Mouse (Mus musculus) limb, embryonic 10.5 days (tissue): ENCODE data around the gene Lrrc42. TPM values are rescaled to one million over a fixed set of nuclear protein-coding genes. Genes with fewer than 3 reads are reported as not detected.

Source experiments
- DNase-seq: peaks from one replicate; pipeline ENCODE4 v3.0.0-alpha.2; 2017; ENCODE audit warnings: low spot score
- H3K27ac ChIP-seq: fragments of 300-500 bp; sonication (generic); 2 replicates; pipeline ENCODE4 v1.5.1; 2016; ENCODE audit warnings: mild to moderate bottlenecking
- H3K27me3 ChIP-seq: fragments of 300-500 bp; sonication (generic); 2 replicates; pipeline ENCODE4 v1.6.1; 2016; ENCODE audit warnings: low read depth, mild to moderate bottlenecking; ENCODE audit not compliant: poor library complexity, severe bottlenecking
- H3K36me3 ChIP-seq: fragments of 300-500 bp; sonication (generic); 2 replicates; pipeline ENCODE4 v1.6.1; 2016; ENCODE audit warnings: mild to moderate bottlenecking, moderate library complexity
- H3K4me1 ChIP-seq: fragments of 300-500 bp; sonication (generic); 2 replicates; pipeline ENCODE4 v1.6.1; 2016
- H3K4me3 ChIP-seq: fragments of 300-500 bp; sonication (generic); 2 replicates; pipeline ENCODE4 v1.5.1; 2016; ENCODE audit warnings: mild to moderate bottlenecking, moderate library complexity
- H3K9me3 ChIP-seq: fragments of 300-500 bp; sonication (generic); replicated peaks from 2 replicates; pipeline ENCODE4 v1.6.1; 2016; ENCODE audit warnings: mild to moderate bottlenecking
- WGBS: fragments of 180-500 bp; shearing (Covaris S2); methylation state at CpG from one replicate; pipeline ENCODE4 v1.1.7; 2016; 5-methylcytosine and 5-hydroxymethylcytosine counted together
- polyA plus RNA-seq: library from polyadenylated mRNA; unstranded; fragments of >200 nt; fragmentation: Nextera tagmentation; extraction: Ambion mirVana; gene quantifications from 2 replicates; pipeline ENCODE4 v1.2.1, GENCODE M21; 2016

Lrrc42 gene
- polyA plus RNA-seq, 1 experiment from 2014 or later: 89.6 TPM

DNA sequence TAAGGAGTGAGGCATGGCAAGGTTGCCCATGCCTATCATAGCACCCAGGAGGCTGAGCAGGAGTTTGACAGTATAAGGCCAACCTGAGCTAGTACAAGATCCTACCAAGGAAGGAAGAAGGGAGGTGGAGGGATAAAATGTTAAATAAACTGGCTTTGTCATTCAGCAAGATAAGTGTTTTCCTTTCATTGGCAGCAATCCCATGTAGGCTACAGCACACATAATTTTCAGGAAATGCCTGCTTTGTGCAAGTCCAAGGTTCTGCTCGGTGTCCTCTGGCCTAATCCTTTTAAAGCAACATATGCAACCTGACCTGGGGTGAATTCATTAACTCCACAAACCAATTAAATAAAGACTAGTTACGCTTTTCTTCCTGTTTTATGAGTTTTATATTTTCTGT is 8.0 kb downstream of the Lrrc42 start:
- 69% methylated on average over 2 of the region's 2 CpGs for WGBS
- Histone ChIP-seq H3K4me1 (peaks cover 26% of the 10 kb centered on the region), H3K9me3 (no peaks in the 10 kb centered on the region), H3K36me3 (peaks cover 65% of the 10 kb centered on the region), H3K4me3 (no peak overlapping the region), H3K27ac (no peak overlapping the region), H3K27me3 (no peaks in the 10 kb centered on the region)
- no peak for DNase-seq

DNA sequence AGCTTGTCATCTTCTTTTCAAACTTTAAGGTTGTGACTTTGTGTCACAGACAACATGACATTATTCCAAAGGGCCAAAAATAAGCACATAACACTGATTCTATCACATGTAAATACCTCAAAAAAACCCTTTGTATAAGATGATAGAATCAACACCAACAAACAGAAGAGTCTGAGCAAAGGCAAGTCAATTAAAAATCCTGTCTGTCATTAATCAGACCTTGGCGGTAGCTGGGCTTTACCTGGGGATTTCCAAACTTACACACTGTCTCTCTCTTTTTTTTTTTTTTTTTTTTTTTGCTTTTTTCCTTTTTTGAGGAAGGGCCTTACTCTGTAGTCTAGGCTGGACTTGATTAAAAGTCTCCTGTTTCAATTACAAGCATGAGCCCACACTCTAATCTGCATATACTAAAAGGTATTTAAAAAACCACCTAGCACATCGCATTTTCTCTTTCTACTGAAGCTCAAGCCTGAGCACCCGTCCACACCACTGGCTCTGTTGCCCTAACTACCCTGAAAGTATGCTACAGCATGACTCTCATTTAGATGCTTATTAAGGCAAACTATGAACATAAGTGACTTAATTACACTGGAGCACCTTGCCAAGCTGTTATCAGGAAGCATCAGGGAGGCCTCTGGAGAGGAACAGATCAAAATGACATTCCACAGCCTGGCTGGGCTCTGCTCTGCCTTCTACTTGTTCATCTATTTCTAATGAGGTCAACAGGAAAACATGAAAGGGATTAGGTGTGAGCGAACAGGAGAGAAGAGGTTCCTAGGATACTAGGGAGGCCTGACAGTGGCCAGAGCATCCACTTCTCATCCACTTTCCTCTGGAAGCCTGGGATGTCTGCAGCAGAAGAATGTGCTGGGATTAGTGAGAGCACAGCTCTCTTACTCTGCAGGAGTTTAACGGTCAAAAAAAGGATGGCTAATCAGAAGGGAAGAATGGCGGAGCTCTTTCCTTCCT is 9.7 kb downstream of the Lrrc42 start:
- WGBS: 80% methylated on average over 6 of the region's 6 CpGs
- no peak overlapping the region for H3K27ac ChIP-seq
- DNase-seq: no peak
- peaks cover 82% of the 10 kb centered on the region for H3K36me3 ChIP-seq
- no peaks in the 10 kb centered on the region for H3K27me3 ChIP-seq
- no peak overlapping the region for H3K4me3 ChIP-seq
- H3K4me1 ChIP-seq: peaks cover 15% of the 10 kb centered on the region; the same call in 1 of the 2 replicates
- H3K9me3 ChIP-seq: no peaks in the 10 kb centered on the region

DNA sequence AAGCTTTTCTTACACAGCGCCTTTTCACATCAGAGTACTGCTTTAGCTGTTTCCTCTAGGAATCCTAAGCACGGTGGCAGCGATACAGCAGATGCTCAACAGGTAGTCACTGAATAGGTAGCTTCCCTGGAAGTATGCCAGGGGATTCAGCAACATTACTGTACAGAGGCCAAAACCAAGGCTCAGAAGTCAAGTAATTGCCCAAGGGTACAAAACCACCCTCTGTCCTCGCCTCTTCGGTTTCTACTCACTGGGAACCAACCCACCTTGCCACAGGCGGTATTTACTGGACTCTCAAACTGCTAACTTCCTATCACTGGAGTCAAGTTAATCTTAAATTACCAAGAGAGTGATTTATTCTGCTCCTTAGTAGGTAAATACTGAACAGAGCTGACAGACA is 13.1 kb downstream of the Lrrc42 start:
- Histone ChIP-seq H3K4me1 (peaks cover 4% of the 10 kb centered on the region; the same call in 1 of the 2 replicates), H3K27me3 (no peaks in the 10 kb centered on the region), H3K9me3 (no peaks in the 10 kb centered on the region), H3K4me3 (no peak overlapping the region), H3K36me3 (peaks cover 98% of the 10 kb centered on the region), H3K27ac (no peak overlapping the region)
- no peak for DNase-seq
- 95% methylated on average over 6 of the region's 6 CpGs for WGBS

DNA sequence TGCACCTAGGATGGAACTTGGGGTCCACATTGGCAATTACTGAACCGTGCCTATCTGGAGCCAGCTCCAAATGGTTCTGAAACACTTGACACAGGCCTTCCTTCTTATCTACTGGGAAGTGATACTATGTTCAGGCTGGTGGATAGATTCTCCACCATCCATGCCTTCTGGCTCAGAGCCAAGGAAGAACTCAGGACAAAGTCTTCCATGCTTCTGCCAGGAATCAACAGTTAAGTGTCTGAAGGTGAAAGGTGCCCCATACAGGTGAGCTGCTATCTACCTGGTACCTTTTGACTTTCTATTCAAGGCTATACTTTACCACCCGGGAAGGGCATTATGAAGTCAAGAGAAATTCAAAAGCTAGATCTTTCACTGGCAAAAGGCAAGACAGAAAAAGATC is 15.1 kb downstream of the Lrrc42 start:
- DNase-seq: no peak
- Histone ChIP-seq H3K36me3 (peaks cover 99% of the 10 kb centered on the region), H3K27ac (no peak overlapping the region), H3K9me3 (no peaks in the 10 kb centered on the region), H3K4me3 (no peak overlapping the region), H3K27me3 (no peaks in the 10 kb centered on the region), H3K4me1 (no peaks in the 10 kb centered on the region)
- WGBS: 93% methylated on average over 2 of the region's 2 CpGs

DNA sequence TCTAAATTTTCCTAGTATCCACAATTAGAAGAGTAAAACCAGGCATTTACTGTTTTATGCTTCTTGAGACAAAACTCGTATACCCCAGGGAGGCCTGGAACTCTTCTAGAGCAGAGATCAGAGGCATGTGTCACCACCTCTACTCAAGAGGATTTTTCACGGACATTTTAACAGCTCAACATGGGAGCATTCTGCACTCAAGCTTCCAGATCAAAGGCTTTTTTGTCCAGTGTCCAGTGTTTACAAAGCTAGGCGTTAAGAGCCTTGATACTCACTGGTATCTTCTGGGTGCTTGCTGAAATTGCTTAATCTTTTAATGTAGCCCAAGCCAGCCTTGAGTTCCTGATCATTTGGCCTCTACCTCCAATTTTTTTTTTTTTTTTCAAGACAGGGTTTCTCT is 21.1 kb downstream of the Lrrc42 start:
- Histone ChIP-seq H3K4me3 (no peak overlapping the region), H3K27ac (no peak overlapping the region), H3K4me1 (no peaks in the 10 kb centered on the region), H3K36me3 (peaks cover 66% of the 10 kb centered on the region), H3K9me3 (no peaks in the 10 kb centered on the region), H3K27me3 (no peaks in the 10 kb centered on the region)
- DNase-seq: no peak
- WGBS: 50% methylated on average over 3 of the region's 3 CpGs

DNA sequence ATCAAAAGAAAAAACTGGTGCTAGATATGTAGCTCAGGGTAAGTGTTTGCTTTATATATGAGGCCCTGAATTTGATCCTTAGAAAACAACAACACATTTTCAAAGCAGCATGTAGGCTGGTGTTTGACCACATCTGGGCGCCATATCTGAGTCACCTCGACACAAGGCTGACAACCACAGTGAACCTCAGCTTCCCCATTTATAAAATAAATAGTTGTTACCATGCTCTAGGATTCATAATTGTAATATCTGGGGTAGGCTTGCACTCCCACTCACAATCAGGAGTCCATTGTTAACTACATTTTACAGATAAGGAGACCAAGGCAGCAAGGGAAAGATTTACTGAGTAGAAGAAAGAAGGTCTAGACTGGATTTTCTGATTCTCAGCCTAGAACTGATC is 27.0 kb downstream of the Lrrc42 start:
- WGBS: 90% methylated on average over 2 of the region's 2 CpGs
- Histone ChIP-seq H3K36me3 (peaks cover 8% of the 10 kb centered on the region; the same call in 1 of the 2 replicates), H3K27ac (no peak overlapping the region), H3K4me1 (0 out of 2 replicates have a peak, but pooled peaks cover 3% of the 10 kb centered on the region), H3K27me3 (no peaks in the 10 kb centered on the region), H3K9me3 (no peaks in the 10 kb centered on the region), H3K4me3 (no peak overlapping the region)
- DNase-seq: no peak

DNA sequence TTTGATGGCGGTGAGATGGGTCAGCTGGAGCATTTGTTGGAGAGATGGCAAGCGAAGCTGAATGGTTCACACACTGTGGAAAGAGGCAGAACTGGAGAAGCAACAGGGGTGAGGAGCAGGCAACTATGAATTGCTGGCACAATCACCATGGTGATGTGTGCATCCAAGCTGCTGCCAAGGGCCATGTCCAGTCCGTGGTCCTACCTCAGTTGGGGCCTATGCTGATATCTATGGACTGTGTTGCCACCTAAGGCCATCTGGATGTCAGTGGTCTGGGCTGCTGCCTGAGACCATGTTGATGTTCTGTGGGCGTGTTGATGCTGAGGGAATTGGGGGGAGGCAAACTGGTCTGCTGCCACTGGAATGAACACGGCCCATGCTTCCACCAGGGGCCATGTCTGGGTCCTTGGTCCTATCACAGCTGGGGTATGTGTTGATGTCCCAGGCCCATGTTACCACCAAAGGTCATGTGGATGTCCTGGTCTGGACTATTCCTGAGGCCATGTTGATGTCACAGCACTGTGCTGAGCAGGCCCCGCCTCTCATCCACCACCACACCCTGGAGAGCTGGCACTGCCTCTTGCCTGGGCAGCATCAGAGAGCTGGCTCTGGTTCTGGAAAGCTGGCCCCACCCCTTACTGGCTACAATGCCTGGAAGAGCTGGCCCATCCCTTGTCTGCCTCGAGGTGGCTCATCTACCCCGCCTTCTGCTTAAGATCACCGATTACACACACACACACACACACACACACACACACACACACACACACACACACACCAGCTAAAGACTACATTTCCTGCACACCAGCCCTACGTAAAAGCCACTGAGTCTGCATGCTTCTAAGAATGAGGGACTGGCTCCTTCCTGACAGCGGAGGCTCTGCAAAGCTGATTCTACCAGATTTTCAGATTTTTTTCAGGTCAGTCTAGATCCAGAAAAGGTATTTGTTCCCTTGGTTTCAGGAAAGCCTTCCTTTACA is 29.8 kb downstream of the Lrrc42 start:
- Histone ChIP-seq H3K27ac (no peak overlapping the region), H3K4me1 (peaks cover 3% of the 10 kb centered on the region; the same call in 1 of the 2 replicates), H3K27me3 (no peaks in the 10 kb centered on the region), H3K9me3 (no peaks in the 10 kb centered on the region), H3K4me3 (no peak overlapping the region), H3K36me3 (no peaks in the 10 kb centered on the region)
- no peak for DNase-seq
- 85% methylated on average over 11 of the region's 11 CpGs for whole genome bisulfite sequencing

DNA sequence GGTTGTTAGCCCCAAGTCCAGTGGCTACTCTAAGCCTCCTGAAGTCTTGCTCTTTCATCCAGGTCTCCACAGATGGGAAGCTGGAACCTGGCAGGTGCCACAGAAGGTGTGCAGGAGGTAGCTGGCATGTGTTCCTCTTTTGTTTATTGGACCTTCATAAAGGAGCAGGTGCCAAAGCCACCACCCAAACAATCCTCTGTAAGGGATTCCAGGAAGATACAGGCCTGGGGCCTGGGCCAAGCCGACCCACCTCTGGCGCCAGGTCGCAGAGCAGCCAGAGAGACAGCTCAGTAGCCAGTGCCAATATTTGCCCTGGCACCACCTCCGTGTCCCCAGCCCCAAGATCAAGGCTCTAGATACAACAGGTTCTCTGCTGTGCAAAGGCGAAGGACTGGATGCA is 31.8 kb downstream of the Lrrc42 start:
- Histone ChIP-seq H3K36me3 (no peaks in the 10 kb centered on the region), H3K9me3 (no peaks in the 10 kb centered on the region), H3K27ac (no peak overlapping the region), H3K4me1 (peaks cover 3% of the 10 kb centered on the region; the same call in 1 of the 2 replicates), H3K27me3 (no peaks in the 10 kb centered on the region), H3K4me3 (no peak overlapping the region)
- WGBS: 89% methylated on average over 5 of the region's 5 CpGs
- no peak for DNase-seq

DNA sequence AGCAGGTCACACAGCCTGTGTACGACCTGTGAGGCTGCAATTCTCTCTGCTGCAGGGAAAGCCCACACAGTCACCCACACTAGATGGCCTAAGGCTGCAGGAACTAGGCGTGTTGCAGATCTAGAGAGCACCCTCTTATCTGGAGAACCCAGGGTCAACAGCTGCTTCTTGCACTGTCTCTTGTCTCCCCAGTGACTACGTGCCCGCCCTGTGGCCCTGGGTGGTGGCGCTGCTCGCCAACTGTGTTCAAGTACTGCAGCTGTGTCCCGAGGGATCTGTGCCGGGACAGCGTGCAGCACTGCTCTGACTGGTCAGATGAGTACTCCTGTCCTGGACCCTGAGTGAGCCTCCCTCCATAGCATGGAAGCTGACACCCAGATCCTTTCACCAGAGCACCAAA is 35.8 kb downstream of the Lrrc42 start:
- WGBS: 91% methylated on average over 9 of the region's 9 CpGs
- no peak overlapping the region for H3K27ac ChIP-seq
- DNase-seq: no peak

DNA sequence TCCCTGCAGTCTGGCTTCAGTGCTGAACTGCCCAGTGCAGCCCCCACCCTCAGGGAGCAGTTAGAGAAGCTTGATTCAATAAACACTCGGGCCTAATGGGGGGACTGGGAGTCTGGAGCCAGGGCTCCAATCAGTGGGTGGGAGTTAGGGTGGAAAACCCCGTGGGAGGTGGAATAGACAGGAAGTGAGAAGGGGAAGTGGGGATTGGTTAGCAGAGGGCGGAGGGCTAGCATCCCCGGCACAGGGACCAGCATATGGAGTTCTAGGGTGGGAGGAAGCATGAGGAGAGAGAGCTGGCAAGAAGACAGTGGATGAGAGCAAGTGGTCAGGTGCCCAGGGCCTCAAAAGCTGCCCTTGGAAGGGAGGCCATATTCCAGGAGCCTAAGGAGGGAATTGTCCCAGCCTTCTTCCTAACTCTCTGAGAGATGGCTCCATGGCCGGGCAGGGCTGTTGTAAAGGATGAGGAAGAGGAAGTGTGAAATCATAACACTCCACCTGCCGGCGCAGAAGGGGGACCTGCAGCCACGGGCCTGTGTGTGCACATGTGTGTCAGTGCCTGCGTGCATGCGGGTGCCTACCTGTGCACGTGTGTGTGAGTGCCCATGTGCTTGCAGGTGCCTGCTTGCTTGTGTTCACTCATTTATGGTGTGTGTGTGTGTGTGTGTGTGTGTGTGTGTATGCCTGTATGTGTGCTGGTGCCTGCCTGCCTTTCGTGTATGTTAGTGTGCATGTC is 39.9 kb downstream of the Lrrc42 start:
- H3K27ac ChIP-seq: peak overlapping the region; percentile 19; the same call in 1 of the 2 replicates
- no peak overlapping the region for H3K4me3 ChIP-seq
- no peaks in the 10 kb centered on the region for H3K9me3 ChIP-seq
- 0 out of 2 replicates have a peak, but pooled peaks cover 6% of the 10 kb centered on the region for H3K36me3 ChIP-seq
- DNase-seq: no peak
- H3K4me1 ChIP-seq: peaks cover 16% of the 10 kb centered on the region
- H3K27me3 ChIP-seq: no peaks in the 10 kb centered on the region
- WGBS: 78% methylated on average over 12 of the region's 12 CpGs

More for the DNA sequence above, 35.8 kb downstream of the Lrrc42 start:
- H3K36me3 ChIP-seq: no peaks in the 10 kb centered on the region
- no peaks in the 10 kb centered on the region for H3K27me3 ChIP-seq
- H3K4me3 ChIP-seq: no peak overlapping the region
- peaks cover 10% of the 10 kb centered on the region for H3K4me1 ChIP-seq
- H3K9me3 ChIP-seq: no peaks in the 10 kb centered on the region

DNA sequence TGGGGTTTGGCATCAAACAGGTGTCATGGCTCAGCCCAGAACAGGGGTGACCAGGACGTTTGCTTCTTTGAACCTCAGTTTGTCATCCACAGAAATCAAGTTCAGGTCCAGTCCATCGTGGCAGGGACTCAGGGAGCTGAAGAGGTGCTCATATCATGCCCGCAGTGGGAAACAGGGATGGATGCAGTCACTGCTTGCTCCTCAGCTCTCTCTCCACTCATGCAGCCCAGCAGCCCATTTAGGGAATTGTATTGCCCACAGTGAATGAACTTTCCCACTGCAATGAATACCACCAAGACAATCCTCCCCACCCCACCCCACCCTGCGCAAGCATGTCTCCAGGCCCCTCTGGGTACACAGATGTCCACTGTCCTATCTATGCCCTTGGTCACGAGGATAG is 41.4 kb downstream of the Lrrc42 start:
- no peaks in the 10 kb centered on the region for H3K27me3 ChIP-seq
- H3K4me3 ChIP-seq: no peak overlapping the region
- 83% methylated on average over 5 of the region's 5 CpGs for WGBS
- peaks cover 16% of the 10 kb centered on the region for H3K4me1 ChIP-seq
- no peak for DNase-seq
- peaks cover 19% of the 10 kb centered on the region for H3K36me3 ChIP-seq
- no peaks in the 10 kb centered on the region for H3K9me3 ChIP-seq
- no peak overlapping the region for H3K27ac ChIP-seq

DNA sequence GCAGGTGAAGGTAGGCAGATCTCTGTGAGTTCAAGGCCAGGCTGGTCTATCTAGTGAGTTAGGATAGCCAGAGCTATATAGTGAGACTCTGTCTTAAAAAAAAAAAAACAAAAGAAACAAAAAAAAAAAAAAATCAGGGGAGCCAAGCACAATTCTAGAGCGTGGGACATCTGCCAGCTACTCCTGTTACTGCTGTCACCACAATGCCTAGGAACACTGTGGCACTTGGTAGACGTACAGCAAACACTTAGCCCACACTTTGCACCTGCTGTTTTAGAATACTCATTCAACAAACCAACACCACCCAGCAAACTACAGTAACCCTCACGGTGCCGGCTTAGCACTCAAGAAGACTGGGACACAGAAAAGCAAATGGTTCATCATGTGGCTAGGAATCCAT is 41.9 kb downstream of the Lrrc42 start:
- Histone ChIP-seq H3K27me3 (no peaks in the 10 kb centered on the region), H3K4me1 (peaks cover 16% of the 10 kb centered on the region), H3K4me3 (no peak overlapping the region), H3K36me3 (peaks cover 24% of the 10 kb centered on the region), H3K9me3 (no peaks in the 10 kb centered on the region), H3K27ac (no peak overlapping the region)
- WGBS: 84% methylated on average over 4 of the region's 4 CpGs
- DNase-seq: no peak
